15 mouse cellular contexts compared by ENCODE assay signal in genomic region chr16:74047232-74047631, GRCm38 (mm10).
"Had no signal": no experiment of that assay in that cellular context is flagged by ENCODE, and none has a peak within 500 bp of the region (broad histone marks: within the 10 kb centered on the region; RNA-seq: fewer than 3 reads in every experiment).

No protein-coding gene starts in this region.

- H3K4me1 ChIP-seq: liver, embryonic 13.5 days; midbrain, embryonic 13.5 days; neural tube, embryonic 12.5 days had no signal

- H3K9ac ChIP-seq: liver, embryonic 13.5 days; midbrain, embryonic 13.5 days; neural tube, embryonic 12.5 days; neural tube, embryonic 15.5 days had no signal

- H3K36me3 ChIP-seq: liver, embryonic 13.5 days; midbrain, embryonic 13.5 days; neural tube, embryonic 12.5 days; neural tube, embryonic 15.5 days had no signal

- H3K27ac ChIP-seq: left cerebral cortex, adult 2 months; liver, embryonic 13.5 days; macrophage; midbrain, embryonic 13.5 days; neural tube, embryonic 12.5 days; neural tube, embryonic 15.5 days had no signal

- DNase-seq: kidney, adult 9 months; kidney, postnatal 36 days; layer of hippocampus, postnatal 36 days; liver, embryonic 13.5 days; lung, adult 2 months; lung, postnatal 14 days; thymus, adult 18-20 months; thymus, postnatal 36 days had no signal

- H3K4me3 ChIP-seq: left cerebral cortex, adult 2 months; liver, embryonic 13.5 days; midbrain, embryonic 13.5 days; neural tube, embryonic 12.5 days; neural tube, embryonic 15.5 days had no signal

- H3K27me3 ChIP-seq: liver, embryonic 13.5 days; midbrain, embryonic 13.5 days; neural tube, embryonic 12.5 days; neural tube, embryonic 15.5 days had no signal

- H3K4me2 ChIP-seq: liver, embryonic 13.5 days; midbrain, embryonic 13.5 days; neural tube, embryonic 12.5 days; neural tube, embryonic 15.5 days had no signal

- H3K9me3 ChIP-seq: liver, embryonic 13.5 days; midbrain, embryonic 13.5 days; neural tube, embryonic 12.5 days; neural tube, embryonic 15.5 days had no signal

- ATAC-seq: intestine, embryonic 16.5 days; midbrain, embryonic 13.5 days; midbrain, embryonic 16.5 days had no signal
